Mouse (Mus musculus): ENCODE measurements at regions not wholly inside any gene's neighbourhood (a gene's known extent, or its start where the extent isn't known, plus 50 kb on each side); places are given as distances from the start of the nearest gene placed in this dataset.

GRCm38 (mm10) chr4:34239624-34240023 lies 189.6 kb upstream of the Spaca1 start:
- TF ChIP-seq CTCF (IDR thresholded peaks at IDR 0.05; ENCODE audit: low read depth, low read length): no peak
- no peak for TF ChIP-seq POLR2A (IDR thresholded peaks at IDR 0.05; ENCODE audit: insufficient read depth, low read length)
